Mouse (Mus musculus) limb, embryonic 15.5 days (tissue): ENCODE measurements around the gene Dnajb12. TPM values are rescaled to one million over a fixed set of nuclear protein-coding genes. Genes with fewer than 3 reads are reported as not detected.
A peak's percentile ranks its signal among the peaks of the same experiment; 100 is the strongest.

ENCODE experiments used
- ATAC-seq: fragments of 200-750 bp; cut with Nextera tagmentation; 2 replicates; pipeline ENCODE4 v1.8.0; 2017; ENCODE audit warnings: low read depth, moderate TSS enrichment; ENCODE audit not compliant: insufficient number of reproducible peaks, low FRiP score, low TSS enrichment
- H3K27ac ChIP-seq: fragments of 300-500 bp; sonication (generic); 2 replicates; pipeline ENCODE4 v1.5.1; 2015; ENCODE audit warnings: moderate library complexity, mild to moderate bottlenecking, inconsistent platforms
- H3K27me3 ChIP-seq: fragments of 300-500 bp; sonication (generic); 2 replicates; pipeline ENCODE4 v1.6.1; 2015; ENCODE audit warnings: inconsistent platforms
- H3K36me3 ChIP-seq: fragments of 300-500 bp; sonication (generic); 2 replicates; pipeline ENCODE4 v1.6.1; 2015; ENCODE audit warnings: inconsistent platforms
- H3K4me1 ChIP-seq: fragments of 300-500 bp; sonication (generic); 2 replicates; pipeline ENCODE4 v1.6.1; 2015; ENCODE audit warnings: inconsistent platforms
- H3K4me2 ChIP-seq: fragments of 300-500 bp; sonication (generic); 2 replicates; pipeline ENCODE4 v1.6.1; 2015; ENCODE audit warnings: mild to moderate bottlenecking, inconsistent platforms
- H3K4me3 ChIP-seq: fragments of 300-500 bp; sonication (generic); 2 replicates; pipeline ENCODE4 v1.5.1; 2015; ENCODE audit warnings: mild to moderate bottlenecking, inconsistent platforms
- H3K9ac ChIP-seq: fragments of 300-500 bp; sonication (generic); 2 replicates; pipeline ENCODE4 v1.6.1; 2015; ENCODE audit warnings: inconsistent platforms
- H3K9me3 ChIP-seq: fragments of 300-500 bp; sonication (generic); 2 replicates; pipeline ENCODE4 v1.6.1; 2016; ENCODE audit warnings: inconsistent platforms
- WGBS: fragments of 180-500 bp; shearing (Covaris S2); methylation state at CpG from one replicate; pipeline ENCODE4 v1.1.7; 2015; 5-methylcytosine and 5-hydroxymethylcytosine counted together
- polyA plus RNA-seq: library from polyadenylated mRNA; unstranded; fragments of >200 nt; fragmentation: Nextera tagmentation; extraction: Ambion mirVana; gene quantifications from 2 replicates; pipeline ENCODE4 v1.2.1, GENCODE M21; 2015

The Dnajb12 gene
- polyA plus RNA-seq, 1 experiment from 2014 or later: 19.5 TPM

DNA sequence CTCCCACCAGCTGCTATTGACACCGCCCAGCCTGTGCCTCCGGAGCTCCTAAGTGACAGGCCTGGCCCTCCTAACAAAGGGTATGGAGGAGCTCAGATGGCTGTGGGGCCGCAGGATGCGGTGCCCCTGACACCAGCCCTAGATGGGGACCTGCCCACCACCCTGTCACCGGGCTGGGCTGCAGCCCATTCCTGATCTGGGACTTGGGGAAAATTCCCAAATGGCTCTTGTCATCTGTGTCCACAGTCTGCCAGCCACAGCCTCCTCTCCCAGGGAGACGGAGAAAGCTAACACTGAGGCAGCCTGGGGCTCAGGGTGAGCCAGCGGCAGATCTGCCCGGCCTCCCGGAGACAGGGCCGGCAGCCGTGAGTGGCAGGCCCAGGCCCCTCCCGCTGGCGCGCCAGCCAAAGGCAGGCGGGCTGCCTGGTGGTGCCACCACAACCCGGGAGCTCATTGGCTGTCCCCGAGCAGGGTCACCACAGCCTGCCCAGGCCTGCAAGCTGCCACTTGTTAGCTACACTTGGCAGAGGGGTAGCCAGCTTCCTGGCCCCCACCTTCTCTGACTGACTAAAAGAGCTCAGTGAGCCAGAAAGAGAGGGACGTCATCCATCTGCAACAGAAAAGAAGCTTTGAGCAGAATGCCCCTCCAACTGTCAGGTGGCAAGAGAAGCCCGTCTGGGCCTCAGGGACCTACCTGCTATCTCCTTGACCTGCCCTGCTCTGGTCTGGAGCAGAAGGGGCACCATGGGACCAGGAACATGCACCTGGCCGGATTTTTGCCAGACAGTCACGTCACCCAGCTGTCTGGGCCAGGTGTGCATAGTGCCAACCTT lies 20.2 kb downstream of the Dnajb12 start:
- Histone ChIP-seq H3K9ac (no peak overlapping the region), H3K4me3 (peak overlapping the region; percentile 9), H3K36me3 (peaks cover 38% of the 10 kb centered on the region), H3K9me3 (no peaks in the 10 kb centered on the region), H3K4me1 (peaks cover 85% of the 10 kb centered on the region), H3K4me2 (peak overlapping the region; percentile 38), H3K27me3 (no peaks in the 10 kb centered on the region), H3K27ac (peak overlapping the region; percentile 94)
- peak; percentile 85 for ATAC-seq
- 6% methylated on average over 21 of the region's 21 CpGs for WGBS

DNA sequence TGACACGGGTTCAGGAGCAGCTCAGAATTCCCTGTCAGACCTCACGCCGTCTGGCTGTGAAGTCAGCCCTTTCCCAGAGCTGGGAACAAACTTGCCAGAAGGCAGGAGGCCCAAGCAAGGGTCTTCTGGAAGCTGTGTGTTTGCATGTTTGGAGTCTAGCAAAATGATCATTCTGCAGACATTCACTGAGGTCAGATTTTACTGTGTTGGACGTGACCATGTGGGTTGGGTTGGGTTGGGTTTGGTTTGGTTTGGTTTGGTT lies 20.7 kb downstream of the Dnajb12 start:
- Histone ChIP-seq H3K4me3 (no peak overlapping the region), H3K27me3 (no peaks in the 10 kb centered on the region), H3K36me3 (peaks cover 33% of the 10 kb centered on the region), H3K4me1 (peaks cover 79% of the 10 kb centered on the region), H3K9ac (no peak overlapping the region), H3K27ac (peak overlapping the region; percentile 94), H3K9me3 (no peaks in the 10 kb centered on the region), H3K4me2 (peak overlapping the region; percentile 38; the same call in 1 of the 2 replicates)
- WGBS: 18% methylated on average over 4 of the region's 4 CpGs
- peak; percentile 16; the same call in 1 of the 2 replicates for ATAC-seq

DNA sequence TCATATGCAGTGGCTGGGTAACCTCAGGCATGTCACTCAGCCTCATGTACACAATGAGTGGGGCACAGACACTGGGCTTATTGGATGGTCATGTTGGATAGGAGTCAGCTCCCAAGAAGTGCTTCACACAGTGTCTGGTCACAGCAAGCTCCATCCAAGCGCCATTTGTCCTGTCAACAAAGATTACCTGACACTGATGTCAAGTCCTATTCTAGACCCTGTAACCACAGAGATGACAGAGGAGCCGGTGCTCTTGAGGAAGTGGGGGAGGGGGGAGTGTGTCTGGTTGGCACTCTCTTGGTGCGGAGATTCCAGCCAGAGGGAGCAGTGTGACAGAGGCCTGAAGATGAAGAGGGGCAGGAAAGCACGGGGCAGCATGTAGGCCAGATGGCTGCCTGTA lies 21.6 kb downstream of the Dnajb12 start:
- Histone ChIP-seq H3K27ac (peak overlapping the region; percentile 94; the same call in 1 of the 2 replicates), H3K36me3 (peaks cover 26% of the 10 kb centered on the region), H3K4me3 (no peak overlapping the region), H3K27me3 (no peaks in the 10 kb centered on the region), H3K4me1 (peaks cover 76% of the 10 kb centered on the region), H3K9ac (no peak overlapping the region), H3K9me3 (no peaks in the 10 kb centered on the region), H3K4me2 (no peak overlapping the region)
- WGBS: 46% methylated on average over 4 of the region's 4 CpGs
- no peak for ATAC-seq

DNA sequence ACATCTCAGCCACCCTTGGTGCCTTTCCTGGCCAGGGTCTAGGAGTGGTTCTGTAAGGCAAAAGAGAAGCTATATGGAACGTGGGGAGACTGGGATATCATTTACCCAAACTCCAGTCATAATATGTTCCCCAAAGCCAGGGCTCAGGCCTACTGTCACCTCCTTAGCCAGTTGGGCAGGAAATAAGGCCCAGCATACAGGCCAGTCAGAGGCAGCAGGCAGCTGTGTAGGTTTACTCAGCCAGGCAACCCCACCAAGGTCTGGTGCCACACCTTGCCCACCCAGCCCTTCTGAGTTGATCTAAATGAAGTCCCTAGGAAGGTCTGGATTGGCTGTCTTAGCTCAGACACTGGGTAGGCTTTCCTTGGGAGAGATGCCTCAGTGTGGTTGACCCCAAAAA lies 22.1 kb downstream of the Dnajb12 start:
- no peak for ATAC-seq

DNA sequence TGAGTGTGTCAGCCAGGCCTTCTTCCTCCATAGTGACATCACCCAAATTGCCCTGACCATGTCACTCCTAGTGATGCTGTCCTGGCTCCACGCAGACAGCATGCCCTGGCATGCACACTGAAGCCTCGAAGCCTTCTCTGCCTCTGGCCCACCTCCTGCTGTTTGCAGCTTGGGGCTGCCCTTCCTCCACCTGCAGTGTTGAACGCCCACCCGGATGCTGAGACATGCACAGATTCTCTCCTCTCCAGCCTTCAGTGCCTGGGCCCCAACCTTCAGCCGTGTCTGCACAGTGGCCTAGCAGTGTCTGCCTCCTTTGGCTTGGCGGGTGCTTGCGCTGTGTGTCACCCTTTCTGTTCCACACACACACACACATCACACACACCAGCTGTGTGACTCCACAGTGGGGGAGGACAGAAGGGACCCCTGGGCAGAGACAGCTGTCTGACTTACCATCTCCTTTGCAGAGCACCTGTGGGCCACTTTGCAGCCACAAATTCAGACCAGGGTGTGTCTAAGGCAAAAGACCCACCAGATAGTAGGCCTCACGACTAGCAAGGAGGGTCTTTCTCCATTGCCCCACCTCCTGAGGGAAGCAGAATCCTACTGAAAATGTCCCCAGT lies 22.7 kb downstream of the Dnajb12 start:
- H3K36me3 ChIP-seq: peaks cover 14% of the 10 kb centered on the region
- H3K4me2 ChIP-seq: no peak overlapping the region
- ATAC-seq: no peak
- H3K27ac ChIP-seq: peak overlapping the region; percentile 65
- H3K27me3 ChIP-seq: no peaks in the 10 kb centered on the region
- H3K4me3 ChIP-seq: no peak overlapping the region
- H3K4me1 ChIP-seq: peaks cover 68% of the 10 kb centered on the region
- WGBS: 59% methylated on average over 8 of the region's 8 CpGs
- no peaks in the 10 kb centered on the region for H3K9me3 ChIP-seq
- H3K9ac ChIP-seq: no peak overlapping the region

More for the DNA sequence above, 22.1 kb downstream of the Dnajb12 start:
- 0 out of 2 replicates have a peak overlapping the region, but pooled peaks have one; percentile 2 for H3K27ac ChIP-seq
- peaks cover 21% of the 10 kb centered on the region for H3K36me3 ChIP-seq
- no peaks in the 10 kb centered on the region for H3K9me3 ChIP-seq
- H3K4me2 ChIP-seq: no peak overlapping the region
- H3K27me3 ChIP-seq: no peaks in the 10 kb centered on the region
- H3K4me3 ChIP-seq: no peak overlapping the region
- H3K4me1 ChIP-seq: peaks cover 73% of the 10 kb centered on the region
- WGBS: 82% methylated on average over 1 of the region's 1 CpGs
- H3K9ac ChIP-seq: no peak overlapping the region

DNA sequence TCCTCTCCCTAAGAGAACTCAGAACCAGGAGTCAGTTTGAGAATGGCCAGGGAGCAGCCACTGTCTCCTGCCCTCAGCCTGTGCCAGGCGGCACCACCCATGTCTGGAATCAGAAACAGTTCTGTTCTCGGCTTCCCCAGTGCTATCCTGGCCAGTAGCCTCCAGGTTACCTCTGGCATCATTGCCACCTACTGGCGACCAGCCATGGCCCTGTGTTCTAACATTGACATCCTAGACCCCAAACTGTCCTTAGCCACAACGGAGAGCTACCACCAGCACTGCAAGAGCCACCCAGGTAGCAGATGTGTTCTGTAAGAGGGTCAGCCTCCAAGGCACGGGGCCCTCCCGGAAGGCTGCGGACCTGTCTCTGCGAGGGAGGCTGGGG lies 23.2 kb downstream of the Dnajb12 start:
- peaks cover 68% of the 10 kb centered on the region for H3K4me1 ChIP-seq
- no peak overlapping the region for H3K4me2 ChIP-seq
- no peak overlapping the region for H3K9ac ChIP-seq
- no peaks in the 10 kb centered on the region for H3K9me3 ChIP-seq
- H3K4me3 ChIP-seq: no peak overlapping the region
- peak overlapping the region; percentile 65 for H3K27ac ChIP-seq
- ATAC-seq: no peak
- H3K27me3 ChIP-seq: no peaks in the 10 kb centered on the region
- peaks cover 9% of the 10 kb centered on the region for H3K36me3 ChIP-seq
- WGBS: 37% methylated on average over 8 of the region's 8 CpGs

DNA sequence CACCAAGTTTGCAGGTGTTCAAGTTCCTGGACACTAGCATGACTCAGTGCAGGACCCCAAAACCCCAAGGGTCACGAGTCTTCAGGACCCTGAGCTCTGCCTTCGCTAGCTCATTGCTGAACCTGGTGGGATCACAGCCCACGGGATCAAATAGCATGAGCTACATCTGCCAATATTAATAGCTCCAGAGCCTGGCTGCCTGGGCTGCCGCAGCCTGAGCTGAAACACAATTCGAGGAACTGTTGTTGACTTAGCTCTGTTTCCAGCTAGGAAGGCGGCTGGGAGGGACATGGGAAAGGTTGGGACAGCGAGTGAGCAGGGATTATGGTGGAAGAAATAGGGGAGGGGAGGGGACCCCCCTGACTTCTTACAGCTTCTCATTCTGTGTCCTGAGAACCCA lies 23.8 kb downstream of the Dnajb12 start:
- Histone ChIP-seq H3K4me1 (peaks cover 70% of the 10 kb centered on the region), H3K9ac (no peak overlapping the region), H3K4me3 (no peak overlapping the region), H3K36me3 (peaks cover 5% of the 10 kb centered on the region; the same call in 1 of the 2 replicates), H3K27me3 (no peaks in the 10 kb centered on the region), H3K4me2 (no peak overlapping the region), H3K27ac (peak overlapping the region; percentile 65), H3K9me3 (no peaks in the 10 kb centered on the region)
- 25% methylated on average over 7 of the region's 7 CpGs for whole genome bisulfite sequencing
- ATAC-seq: no peak

DNA sequence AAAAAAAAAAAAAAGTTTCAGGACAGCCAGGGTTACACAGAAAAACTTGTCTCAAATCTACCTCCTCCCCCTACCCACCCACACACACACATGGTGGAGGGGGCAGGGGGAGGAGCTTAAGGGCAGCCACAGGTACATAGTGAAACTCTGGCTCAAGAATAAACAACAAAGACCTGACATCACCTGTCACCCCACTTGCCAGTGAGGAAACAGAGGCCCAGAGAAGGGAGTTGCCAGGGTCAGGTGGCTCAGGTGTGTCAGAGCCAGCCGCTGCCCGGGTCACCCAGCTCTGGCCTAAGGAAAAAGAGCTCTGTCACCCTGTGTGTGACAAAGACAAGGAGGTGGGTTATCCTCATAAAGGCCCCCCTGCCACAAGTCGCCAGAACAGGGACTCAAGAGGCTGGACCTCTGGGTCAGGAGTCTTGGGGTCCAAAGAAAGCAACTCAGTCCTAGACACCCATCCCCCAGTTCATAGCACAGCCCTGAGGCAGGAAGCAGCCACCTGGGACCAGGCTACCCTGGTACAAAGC lies 27.8 kb downstream of the Dnajb12 start:
- H3K4me3 ChIP-seq: no peak overlapping the region
- no peaks in the 10 kb centered on the region for H3K36me3 ChIP-seq
- H3K9ac ChIP-seq: no peak overlapping the region
- H3K27me3 ChIP-seq: no peaks in the 10 kb centered on the region
- no peaks in the 10 kb centered on the region for H3K9me3 ChIP-seq
- H3K27ac ChIP-seq: peak overlapping the region; percentile 84
- 61% methylated on average over 3 of the region's 3 CpGs for WGBS
- no peak overlapping the region for H3K4me2 ChIP-seq
- ATAC-seq: no peak
- H3K4me1 ChIP-seq: peaks cover 64% of the 10 kb centered on the region

DNA sequence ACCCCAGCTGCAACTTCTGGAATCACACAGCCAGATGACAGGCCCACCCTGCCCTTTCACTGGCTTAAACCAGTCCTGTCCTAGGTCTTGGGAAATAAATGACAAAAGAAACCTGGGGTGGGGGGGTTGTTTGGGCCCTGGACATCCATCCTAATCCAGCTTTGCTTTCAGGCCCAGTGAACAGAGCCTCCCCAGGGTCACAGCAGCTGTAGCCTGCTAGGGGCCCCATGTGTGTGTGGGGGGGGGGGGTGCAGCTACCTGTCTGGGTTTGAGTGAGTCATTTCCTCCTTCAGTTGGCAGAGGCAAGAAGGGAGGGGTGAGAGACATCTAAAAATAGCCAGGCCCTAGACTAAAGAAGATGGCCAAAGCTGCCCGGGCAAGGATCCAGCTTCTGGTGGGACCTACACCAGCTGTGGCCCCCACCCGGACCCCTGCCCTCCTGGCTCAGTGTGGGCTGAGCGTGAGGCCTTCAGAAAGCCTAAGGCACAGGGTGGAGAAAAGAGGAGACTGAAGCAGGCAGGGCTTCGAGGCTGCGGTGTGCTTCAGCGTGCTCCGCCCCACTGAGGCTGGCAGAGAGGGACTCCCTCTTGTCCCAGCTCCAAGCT lies 28.4 kb downstream of the Dnajb12 start:
- Histone ChIP-seq H3K27ac (peak overlapping the region; percentile 84), H3K36me3 (no peaks in the 10 kb centered on the region), H3K4me3 (no peak overlapping the region), H3K4me1 (peaks cover 57% of the 10 kb centered on the region), H3K9ac (no peak overlapping the region), H3K27me3 (no peaks in the 10 kb centered on the region), H3K4me2 (0 out of 2 replicates have a peak overlapping the region, but pooled peaks have one; percentile 15), H3K9me3 (no peaks in the 10 kb centered on the region)
- ATAC-seq: peak; percentile 63
- 26% methylated on average over 7 of the region's 7 CpGs for WGBS

DNA sequence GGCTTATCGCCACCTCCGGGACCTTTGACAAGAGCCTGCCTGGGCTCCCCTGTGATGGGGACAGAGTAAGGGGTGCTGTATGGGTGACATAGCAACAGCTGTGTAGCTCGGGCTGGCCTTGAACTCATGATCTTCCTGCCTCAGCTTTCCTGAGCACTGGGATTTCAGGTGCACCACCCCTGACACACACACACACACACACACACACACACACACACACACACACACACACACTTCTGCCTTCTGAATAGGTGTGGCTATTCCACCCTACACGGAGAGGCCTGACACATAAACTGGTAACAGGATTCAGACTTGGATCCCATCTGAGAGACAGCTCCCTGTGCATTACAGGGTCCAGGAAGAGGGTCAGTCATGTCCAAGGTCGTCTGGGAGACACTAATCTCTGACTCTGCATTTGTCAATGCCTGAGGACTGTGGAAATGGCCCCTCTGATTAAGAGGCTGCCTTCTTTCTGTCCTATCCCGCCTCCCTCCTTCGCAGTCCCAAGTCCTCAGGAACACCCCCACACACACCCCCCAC lies 29.5 kb downstream of the Dnajb12 start:
- Histone ChIP-seq H3K9me3 (no peaks in the 10 kb centered on the region), H3K4me1 (peaks cover 47% of the 10 kb centered on the region), H3K4me2 (peak overlapping the region; percentile 37; the same call in 1 of the 2 replicates), H3K4me3 (no peak overlapping the region), H3K9ac (no peak overlapping the region), H3K27ac (peak overlapping the region; percentile 84), H3K27me3 (no peaks in the 10 kb centered on the region), H3K36me3 (no peaks in the 10 kb centered on the region)
- no peak for ATAC-seq
- 46% methylated on average over 7 of the region's 7 CpGs for WGBS

DNA sequence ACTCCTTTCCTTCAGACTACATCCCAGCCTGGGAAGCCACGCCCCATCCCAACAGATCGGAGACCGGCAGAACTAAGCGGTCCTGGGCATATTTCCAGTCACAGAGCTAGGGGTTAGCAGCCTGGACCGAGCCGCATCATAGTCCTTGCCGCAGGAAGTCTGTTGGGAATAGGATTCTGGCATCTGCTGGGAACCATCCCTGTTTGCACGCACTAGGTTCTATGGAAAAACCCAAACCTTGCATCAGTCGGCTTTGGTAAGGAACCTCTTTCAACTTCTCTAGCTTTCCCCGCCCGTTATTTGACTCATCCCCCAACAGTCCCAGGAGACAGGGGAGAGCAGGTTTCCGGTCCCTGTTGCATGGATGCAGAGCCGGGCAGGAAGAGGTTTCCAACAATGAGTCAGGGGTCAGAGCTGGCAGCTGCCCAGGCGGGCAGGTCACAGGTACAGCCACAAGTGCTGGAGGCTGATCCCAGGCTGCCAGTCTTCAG lies 30.0 kb downstream of the Dnajb12 start:
- Histone ChIP-seq H3K27ac (peak overlapping the region; percentile 84), H3K4me3 (0 out of 2 replicates have a peak overlapping the region, but pooled peaks have one; percentile 14), H3K27me3 (no peaks in the 10 kb centered on the region), H3K4me1 (peaks cover 46% of the 10 kb centered on the region), H3K9me3 (no peaks in the 10 kb centered on the region), H3K36me3 (no peaks in the 10 kb centered on the region), H3K9ac (peak overlapping the region; percentile 20; the same call in 1 of the 2 replicates), H3K4me2 (peak overlapping the region; percentile 37)
- peak; percentile 17; the same call in 1 of the 2 replicates for ATAC-seq
- 6% methylated on average over 14 of the region's 14 CpGs for WGBS
